Mouse (Mus musculus) CH12.LX (cell line): ENCODE results near the gene Hunk. TPM values are rescaled to one million over a fixed set of nuclear protein-coding genes. Genes with fewer than 3 reads are reported as not detected.

Experiments
- DNase-seq: peaks from one replicate; pipeline ENCODE4 v3.0.0-alpha.2; 2013; ENCODE audit errors: extremely low read depth
- H3K27ac ChIP-seq: 2 replicates; pipeline ENCODE4 v1.5.1; 2012; ENCODE audit warnings: low read depth, mild to moderate bottlenecking, control low read depth, moderate library complexity; ENCODE audit not compliant: insufficient read depth
- H3K27me3 ChIP-seq: replicated peaks from 2 replicates; pipeline ENCODE3; 2012; ENCODE audit warnings: inconsistent platforms
- H3K36me3 ChIP-seq, 2 experiments: replicated peaks in 1 of 2; 2 replicates each; pipeline versions ENCODE3 to v1.6.1; 2012; ENCODE audit warnings: inconsistent platforms in 1 of 2, low read length in 1 of 2, mild to moderate bottlenecking in 1 of 2, mixed read lengths in 1 of 2, moderate library complexity in 1 of 2; ENCODE audit not compliant: control insufficient read depth in 1 of 2, insufficient read depth in 1 of 2
- H3K4me1 ChIP-seq, 2 experiments: 2 replicates each; pipeline ENCODE4 v1.6.1; 2012; ENCODE audit warnings: inconsistent platforms in 1 of 2, moderate library complexity in 1 of 2; ENCODE audit not compliant: insufficient read depth in 2 of 2, control insufficient read depth in 1 of 2
- H3K4me2 ChIP-seq: 2 replicates; pipeline ENCODE4 v1.6.1; 2012; ENCODE audit warnings: low read depth, mild to moderate bottlenecking, control low read depth; ENCODE audit not compliant: poor library complexity, insufficient read depth, severe bottlenecking
- H3K4me3 ChIP-seq, 3 experiments: fragments of 150-350 bp in 1 of 3; sonication (generic) in 1 of 3; replicated peaks in 1 of 3; 2 replicates each; pipeline versions ENCODE3 to v1.5.1; 2011 to 2012; ENCODE audit warnings: low read depth in 2 of 3, low read length in 2 of 3, mild to moderate bottlenecking in 2 of 3, moderate library complexity in 2 of 3, control low read depth in 1 of 3, improper control_type of control experiment in 1 of 3, inconsistent platforms in 1 of 3, mixed read lengths in 1 of 3; ENCODE audit not compliant: poor library complexity in 1 of 3
- H3K79me2 ChIP-seq: replicated peaks from 2 replicates; pipeline ENCODE4 v1.6.1; 2012; ENCODE audit warnings: mild to moderate bottlenecking, moderate library complexity; ENCODE audit not compliant: control insufficient read depth, poor library complexity, insufficient read depth, severe bottlenecking; ENCODE audit errors: extremely low read depth
- H3K9ac ChIP-seq: 2 replicates; pipeline ENCODE4 v1.6.1; 2012; ENCODE audit warnings: low read depth, mild to moderate bottlenecking, control low read depth, moderate library complexity; ENCODE audit not compliant: insufficient read depth
- H3K9me3 ChIP-seq: replicated peaks from 2 replicates; pipeline ENCODE3; 2012; ENCODE audit warnings: low read length, inconsistent platforms, mixed read lengths
- BHLHE40 ChIP-seq: IDR thresholded peaks from 2 replicates; pipeline ENCODE4 v1.6.1; 2011; ENCODE audit warnings: mild to moderate bottlenecking, low read depth, low read length, improper control_type of control experiment
- CTCF ChIP-seq, 2 experiments: IDR thresholded peaks in 1 of 2; conservative IDR thresholded peaks in 1 of 2; 2 replicates each; pipeline ENCODE4 v1.5.1; 2011 to 2012; ENCODE audit warnings: low read depth in 2 of 2, low read length in 2 of 2, improper control_type of control experiment in 1 of 2, inconsistent platforms in 1 of 2, mild to moderate bottlenecking in 1 of 2, moderate library complexity in 1 of 2
- E2F4 ChIP-seq: IDR thresholded peaks from 2 replicates; pipeline ENCODE4 v1.6.1; 2011; ENCODE audit warnings: low read depth, low read length, improper control_type of control experiment; ENCODE audit not compliant: insufficient replicate concordance
- ELF1 ChIP-seq: IDR thresholded peaks from 2 replicates; pipeline ENCODE4 v1.6.1; 2014; ENCODE audit warnings: low read depth, mild to moderate bottlenecking, inconsistent platforms, low read length, improper control_type of control experiment
- ETS1 ChIP-seq: conservative IDR thresholded peaks from 2 replicates; pipeline ENCODE4 v1.6.1; 2012; ENCODE audit warnings: low read depth, mild to moderate bottlenecking, inconsistent platforms, low read length, improper control_type of control experiment, moderate library complexity
- JUN ChIP-seq: IDR thresholded peaks from 2 replicates; pipeline ENCODE4 v1.6.1; 2011; ENCODE audit warnings: low read depth, mild to moderate bottlenecking, low read length, improper control_type of control experiment, moderate library complexity; ENCODE audit not compliant: insufficient read depth
- JUND ChIP-seq: conservative IDR thresholded peaks from 2 replicates; pipeline ENCODE4 v1.6.1; 2011; ENCODE audit warnings: low read depth, low read length, improper control_type of control experiment
- KAT2A ChIP-seq: IDR thresholded peaks from 2 replicates; pipeline ENCODE4 v1.6.1; 2012; ENCODE audit warnings: low read length, improper control_type of control experiment, inconsistent platforms; ENCODE audit not compliant: insufficient replicate concordance
- MXI1 ChIP-seq: IDR thresholded peaks from 2 replicates; pipeline ENCODE4 v1.6.1; 2011; ENCODE audit warnings: mild to moderate bottlenecking, low read depth, low read length, improper control_type of control experiment
- RAD21 ChIP-seq: IDR thresholded peaks from 2 replicates; pipeline ENCODE4 v1.6.1; 2011; ENCODE audit warnings: low read depth, mild to moderate bottlenecking, low read length, improper control_type of control experiment, moderate library complexity
- SIN3A ChIP-seq: IDR thresholded peaks from 2 replicates; pipeline ENCODE4 v1.6.1; 2012; ENCODE audit warnings: low read length, improper control_type of control experiment, inconsistent platforms
- TBP ChIP-seq: conservative IDR thresholded peaks from 2 replicates; pipeline ENCODE4 v1.6.1; 2011; ENCODE audit warnings: low read depth, low read length, improper control_type of control experiment
- TCF12 ChIP-seq: IDR thresholded peaks from 2 replicates; pipeline ENCODE4 v1.6.1; 2014; ENCODE audit warnings: low read depth, mild to moderate bottlenecking, inconsistent platforms, low read length, improper control_type of control experiment
- UBTF ChIP-seq: IDR thresholded peaks from 2 replicates; pipeline ENCODE4 v1.6.1; 2012; ENCODE audit warnings: low read depth, mild to moderate bottlenecking, inconsistent platforms, low read length, improper control_type of control experiment, moderate library complexity
- ZKSCAN1 ChIP-seq: IDR thresholded peaks from 2 replicates; pipeline ENCODE4 v1.6.1; 2012; ENCODE audit warnings: low read depth, inconsistent platforms, low read length, improper control_type of control experiment, borderline replicate concordance
- dilution Hi-C: fragments of 300-500 bp; cut with MboI; formaldehyde crosslinking; loops from 2 replicates; pipeline ENCODE4 v1.14.3; 2020; ENCODE audit warnings: low sequenced_read_pairs; ENCODE audit not compliant: extremely low pct_unique_long_range_greater_than_20kb, extremely low pct_ligation_motif_present
- in situ Hi-C: fragments of 300-500 bp; cut with MboI; formaldehyde crosslinking; loops from 3 replicates; pipeline ENCODE4 v1.14.3; 2019; ENCODE audit warnings: low sequenced_read_pairs, low pct_ligation_motif_present, low pct_unique_long_range_greater_than_20kb, mixed read lengths
- polyA plus RNA-seq: library from polyadenylated mRNA; unstranded; fragments of >175 nt; gene quantifications from 2 replicates; pipeline ENCODE4 v1.2.1, GENCODE M21; 2012; ENCODE audit warnings: low read depth; ENCODE audit not compliant: insufficient read length
- total RNA-seq, 2 experiments: library from RNA; depleted of rRNA; stranded (reverse); fragments of 300-350 nt in 1 of 2; fragments of >200 nt in 1 of 2; gene quantifications; 2 replicates each; pipeline ENCODE4 v1.2.3; 2012 to 2014

Gene Hunk
- total and polyA plus RNA-seq, 3 experiments: not detected

- H3K27me3 ChIP-seq: peaks cover 2% of the 10 kb centered on the region
- DNase-seq: no peak
- no peaks in the 10 kb centered on the region for H3K79me2 ChIP-seq
- peaks cover 44% of the 10 kb centered on the region for H3K9me3 ChIP-seq
- H3K9ac ChIP-seq: no peak overlapping the region
- dilution Hi-C loops (no loop called here), in situ Hi-C loops (no loop called here)
- H3K36me3 ChIP-seq: no peaks in the 10 kb centered on the region
- H3K27ac ChIP-seq: no peak overlapping the region
- no peak overlapping the region for H3K4me2 ChIP-seq
- TF ChIP-seq JUN (no peak), JUND (no peak), BHLHE40 (no peak), ELF1 (no peak), E2F4 (no peak), TCF12 (no peak), CTCF (conservative IDR thresholded peaks at IDR 0.05 in 1 of 2, IDR thresholded peaks at IDR 0.05 in 1 of 2; ENCODE audit: low read depth in 2 of 2, low read length in 2 of 2) (no peak)
- no peak overlapping the region for H3K4me3 ChIP-seq
- H3K4me1 ChIP-seq: no peaks in the 10 kb centered on the region
These were observed 125.9 kb downstream of the Hunk start for GRCm38 (mm10) chr16:90511551-90512296.

- Histone ChIP-seq H3K4me2 (no peak overlapping the region), H3K79me2 (no peaks in the 10 kb centered on the region), H3K9me3 (peaks cover 51% of the 10 kb centered on the region), H3K27me3 (peaks cover 8% of the 10 kb centered on the region), H3K4me1 (no peaks in the 10 kb centered on the region), H3K9ac (no peak overlapping the region), H3K4me3 (no peak overlapping the region), H3K36me3 (no peaks in the 10 kb centered on the region), H3K27ac (no peak overlapping the region)
- in situ Hi-C loops (no loop called here), dilution Hi-C loops (no loop called here)
- no peak for TF ChIP-seq UBTF
- no peak for DNase-seq
These were observed 131.2 kb downstream of the Hunk start for GRCm38 (mm10) chr16:90517041-90517440.

- DNase-seq: no peak
- no peak overlapping the region for H3K4me2 ChIP-seq
- TF ChIP-seq CTCF (conservative IDR thresholded peaks at IDR 0.05 in 1 of 2, IDR thresholded peaks at IDR 0.05 in 1 of 2; ENCODE audit: low read depth in 2 of 2, low read length in 2 of 2) (no peak), JUN (no peak), KAT2A (no peak), MXI1 (no peak), ETS1 (no peak), ZKSCAN1 (no peak), TBP (no peak), SIN3A (no peak), RAD21 (no peak), E2F4 (no peak)
- no peak overlapping the region for H3K9ac ChIP-seq
- H3K27me3 ChIP-seq: peaks cover 8% of the 10 kb centered on the region
- peaks cover 52% of the 10 kb centered on the region for H3K9me3 ChIP-seq
- no peaks in the 10 kb centered on the region for H3K79me2 ChIP-seq
- no peak overlapping the region for H3K27ac ChIP-seq
- H3K4me1 ChIP-seq: no peaks in the 10 kb centered on the region
- in situ Hi-C loops: no loop called here
- H3K4me3 ChIP-seq: no peak overlapping the region
- dilution Hi-C loops: no loop called here
- no peaks in the 10 kb centered on the region for H3K36me3 ChIP-seq
These were observed 132.4 kb downstream of the Hunk start for GRCm38 (mm10) chr16:90518232-90518631.
